Mouse (Mus musculus): ENCODE results near the gene Vmac. TPM values are rescaled to one million over a fixed set of nuclear protein-coding genes. Genes with fewer than 3 reads are reported as not detected.

Vmac gene
- 14.3 and 15.2 TPM in 2 replicates for polyA plus RNA-seq (2015; fragmentation: Nextera tagmentation; extraction: Ambion mirVana)

DNA sequence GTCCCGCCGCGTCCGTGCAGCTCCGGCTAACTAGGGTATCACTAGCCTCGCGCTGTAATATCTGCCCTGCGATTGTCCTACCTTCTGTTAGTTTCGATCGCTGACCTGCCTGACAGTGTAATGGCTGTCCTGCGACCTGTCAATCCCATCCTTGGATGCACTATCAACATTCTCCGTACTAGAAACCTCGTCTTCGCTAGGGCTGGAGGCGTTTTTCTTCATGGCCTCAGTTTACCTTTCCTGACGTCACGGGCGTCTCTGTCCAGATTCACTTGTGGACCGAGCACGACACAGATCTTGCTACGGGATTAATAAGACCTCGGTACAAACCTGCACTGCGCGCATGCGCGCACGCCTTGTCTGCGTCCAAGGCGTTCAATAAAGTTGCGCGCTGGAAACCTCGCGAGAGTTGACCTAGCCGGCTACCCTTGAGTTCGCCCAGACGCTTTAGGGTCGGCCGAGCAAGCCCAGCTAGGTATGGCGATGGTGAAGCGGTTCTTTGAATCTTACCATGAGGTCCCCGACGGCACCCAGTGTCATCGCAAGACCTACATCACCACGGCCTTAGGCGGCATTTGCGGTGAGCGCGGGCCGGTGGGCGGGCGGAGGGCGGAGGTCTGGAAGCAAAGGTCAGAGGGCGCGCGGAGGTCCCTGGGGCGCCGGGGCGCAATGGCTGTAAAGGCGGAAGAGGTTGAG lies at the start of gene Vmac, which contains the start of gene Ndufa11:
TSS of gene Vmac (minus strand) at position 660 of the 696 bp plus-strand sequence.
TSS of gene Ndufa11 (plus strand) at position 405 of the 696 bp plus-strand sequence.
- H3K27me3 ChIP-seq (replicated peaks), result no peaks in the 10 kb centered on the region
- ATAC-seq, result peak; percentile 82
- H3K9me3 ChIP-seq, result no peaks in the 10 kb centered on the region
- H3K9ac ChIP-seq, result peak within 1 kb of the TSS; percentile 80
- peak within 1 kb of the TSS; percentile 80 for H3K4me3 ChIP-seq (replicated peaks)
- peak within 1 kb of the TSS; percentile 79 for H3K4me2 ChIP-seq (replicated peaks)
- H3K27ac ChIP-seq, result peak within 1 kb of the TSS; percentile 84
- H3K4me1 ChIP-seq (replicated peaks), result peaks cover 24% of the 10 kb centered on the region
- WGBS, result under 1% methylated on average over 59 of the region's 59 CpGs
- H3K36me3 ChIP-seq, result 0 out of 2 replicates have a peak, but pooled peaks cover 5% of the 10 kb centered on the region

DNA sequence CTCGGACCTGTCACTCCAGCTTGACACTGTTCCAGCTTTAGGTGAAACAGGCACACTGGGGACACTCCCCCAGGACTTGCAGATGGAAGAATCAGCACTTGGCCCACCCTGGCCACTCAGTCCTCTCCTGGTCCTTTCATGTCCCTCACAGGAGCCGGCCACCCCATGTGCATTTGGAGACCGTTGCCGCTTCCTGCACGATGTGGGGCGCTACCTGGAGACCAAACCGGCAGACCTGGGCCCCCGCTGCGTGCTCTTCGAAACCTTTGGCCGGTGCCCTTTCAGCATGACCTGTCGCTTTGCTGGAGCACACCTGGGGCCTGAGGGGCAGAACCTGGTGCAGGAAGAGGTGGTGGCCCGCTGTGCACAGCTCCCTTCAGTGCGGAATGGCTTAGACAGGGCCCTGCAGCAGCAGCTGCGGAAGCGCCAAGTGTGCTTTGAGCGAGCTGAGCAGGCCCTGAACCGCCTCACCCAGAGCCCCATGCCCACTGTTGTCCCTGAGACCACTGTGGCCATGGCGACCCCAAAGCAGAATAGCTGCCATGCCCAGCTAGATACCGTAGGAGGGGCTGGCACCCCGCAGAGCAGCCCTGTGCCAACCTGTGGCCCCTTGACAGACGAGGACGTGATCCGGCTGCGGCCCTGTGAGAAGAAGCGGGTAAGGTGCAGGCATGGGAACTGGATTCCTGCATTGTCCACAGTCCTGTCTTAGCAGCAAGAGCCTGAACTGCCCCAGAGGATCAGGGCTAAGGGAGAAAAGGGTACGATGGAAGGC lies 49.0 kb upstream of the Vmac start:
- Histone ChIP-seq H3K4me2 (replicated peaks) (no peak overlapping the region), H3K36me3 (peaks cover 31% of the 10 kb centered on the region), H3K9ac (no peak overlapping the region), H3K27ac (no peak overlapping the region), H3K4me3 (replicated peaks) (no peak overlapping the region), H3K27me3 (replicated peaks) (no peaks in the 10 kb centered on the region), H3K9me3 (no peaks in the 10 kb centered on the region), H3K4me1 (replicated peaks) (peaks cover 20% of the 10 kb centered on the region)
- ATAC-seq, result no peak
- 95% methylated on average over 27 of the region's 27 CpGs for WGBS

- Histone ChIP-seq H3K27ac (no peak overlapping the region), H3K4me2 (replicated peaks) (peak overlapping the region; percentile 84), H3K36me3 (peaks cover 30% of the 10 kb centered on the region), H3K9ac (peak overlapping the region; percentile 84), H3K9me3 (no peaks in the 10 kb centered on the region), H3K4me1 (replicated peaks) (peaks cover 26% of the 10 kb centered on the region), H3K27me3 (replicated peaks) (0 out of 2 replicates have a peak, but pooled peaks cover under 1% of the 10 kb centered on the region), H3K4me3 (replicated peaks) (peak overlapping the region; percentile 78)
- peak; percentile 2; the same call in 1 of the 2 replicates for ATAC-seq
- WGBS, result 47% methylated on average over 12 of the region's 12 CpGs
These were observed 47.6 kb upstream of the Vmac start for GRCm38 (mm10) chr17:56765431-56765830.

DNA sequence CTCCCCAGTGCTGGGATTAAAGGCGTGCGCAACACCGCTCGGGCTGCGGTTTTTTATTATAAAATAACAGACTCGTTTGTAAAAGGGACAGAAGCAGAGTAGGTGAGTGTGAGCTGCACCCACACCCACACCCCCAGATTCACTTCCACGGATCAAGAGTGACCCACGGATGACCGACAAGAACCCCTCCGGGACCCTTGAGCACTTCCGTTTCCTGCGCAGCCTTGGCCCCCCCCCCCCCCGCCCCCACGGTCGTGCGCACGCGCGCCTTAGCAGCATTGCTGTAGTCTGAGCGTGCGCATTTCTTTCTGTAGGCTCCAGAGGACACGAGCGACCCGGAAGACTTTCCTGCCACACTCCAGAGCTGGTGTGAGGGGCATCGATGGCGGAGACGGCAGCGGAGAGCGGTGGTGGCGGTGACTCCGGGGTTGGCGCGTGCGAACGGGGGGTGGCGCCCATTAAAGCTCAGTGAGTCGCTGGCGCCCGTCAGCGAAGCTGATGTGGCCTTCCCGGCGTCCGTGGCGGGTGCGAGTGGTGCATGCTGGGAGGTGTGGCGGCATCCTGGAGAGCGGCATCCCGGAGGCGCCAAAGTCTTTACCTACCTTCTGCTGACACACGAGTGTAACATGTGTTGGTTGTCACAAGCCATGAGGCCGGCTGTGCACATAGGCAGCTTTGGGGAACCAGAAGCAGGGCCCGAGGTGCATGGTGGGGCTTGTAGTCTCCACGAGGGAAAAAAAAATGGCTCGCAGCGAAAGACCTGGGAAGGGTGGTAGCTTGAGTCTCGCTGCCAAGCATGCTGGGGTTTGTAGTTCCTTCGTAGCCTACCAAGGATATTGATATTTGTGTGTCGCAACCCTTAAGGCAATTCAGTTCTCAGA lies 46.9 kb upstream of the Vmac start, which contains the start of gene Dus3l:
TSS of gene Dus3l (plus strand) at position 284 of the 881 bp plus-strand sequence.
- peak within 1 kb of the TSS; percentile 96 for H3K27ac ChIP-seq
- 2% methylated on average over 57 of the region's 58 CpGs for WGBS
- H3K4me1 ChIP-seq (replicated peaks), result peaks cover 26% of the 10 kb centered on the region
- H3K4me2 ChIP-seq (replicated peaks), result peak within 1 kb of the TSS; percentile 84
- H3K9me3 ChIP-seq, result no peaks in the 10 kb centered on the region
- peak within 1 kb of the TSS; percentile 78 for H3K4me3 ChIP-seq (replicated peaks)
- H3K27me3 ChIP-seq (replicated peaks), result 0 out of 2 replicates have a peak, but pooled peaks cover 3% of the 10 kb centered on the region
- H3K9ac ChIP-seq, result peak within 1 kb of the TSS; percentile 84
- H3K36me3 ChIP-seq, result peaks cover 26% of the 10 kb centered on the region
- peak; percentile 84 for ATAC-seq

DNA sequence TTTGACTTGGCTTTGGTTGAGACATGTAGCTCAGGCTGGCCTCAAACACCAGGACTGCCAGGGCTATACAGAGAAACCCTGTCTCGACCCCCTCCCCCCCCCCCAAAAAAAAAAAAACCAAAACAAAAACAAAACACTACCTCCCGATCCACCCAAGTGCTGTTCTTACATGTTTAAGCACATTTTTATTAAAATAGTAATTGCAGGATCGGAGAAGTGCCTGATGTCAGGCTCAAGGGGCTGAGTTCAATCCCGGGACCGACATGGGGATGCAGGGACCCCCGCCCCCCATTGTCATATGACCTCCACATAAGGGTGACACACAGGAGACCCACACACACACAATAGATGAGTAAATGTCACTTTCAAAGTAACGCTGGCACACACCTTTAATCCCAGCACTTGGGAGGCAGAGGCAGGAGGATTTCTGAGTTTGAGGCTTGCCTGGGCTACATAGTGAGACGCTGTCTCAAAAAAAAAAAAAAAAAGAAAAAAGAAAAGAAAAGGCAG lies 46.0 kb upstream of the Vmac start:
- Histone ChIP-seq H3K27me3 (replicated peaks) (0 out of 2 replicates have a peak, but pooled peaks cover 3% of the 10 kb centered on the region), H3K9me3 (no peaks in the 10 kb centered on the region), H3K4me1 (replicated peaks) (peaks cover 29% of the 10 kb centered on the region), H3K4me3 (replicated peaks) (peak overlapping the region; percentile 78; the same call in 1 of the 2 replicates), H3K4me2 (replicated peaks) (peak overlapping the region; percentile 84), H3K27ac (peak overlapping the region; percentile 86; the same call in 1 of the 2 replicates), H3K36me3 (peaks cover 17% of the 10 kb centered on the region), H3K9ac (no peak overlapping the region)
- WGBS, result 72% methylated on average over 8 of the region's 8 CpGs
- no peak for ATAC-seq

DNA sequence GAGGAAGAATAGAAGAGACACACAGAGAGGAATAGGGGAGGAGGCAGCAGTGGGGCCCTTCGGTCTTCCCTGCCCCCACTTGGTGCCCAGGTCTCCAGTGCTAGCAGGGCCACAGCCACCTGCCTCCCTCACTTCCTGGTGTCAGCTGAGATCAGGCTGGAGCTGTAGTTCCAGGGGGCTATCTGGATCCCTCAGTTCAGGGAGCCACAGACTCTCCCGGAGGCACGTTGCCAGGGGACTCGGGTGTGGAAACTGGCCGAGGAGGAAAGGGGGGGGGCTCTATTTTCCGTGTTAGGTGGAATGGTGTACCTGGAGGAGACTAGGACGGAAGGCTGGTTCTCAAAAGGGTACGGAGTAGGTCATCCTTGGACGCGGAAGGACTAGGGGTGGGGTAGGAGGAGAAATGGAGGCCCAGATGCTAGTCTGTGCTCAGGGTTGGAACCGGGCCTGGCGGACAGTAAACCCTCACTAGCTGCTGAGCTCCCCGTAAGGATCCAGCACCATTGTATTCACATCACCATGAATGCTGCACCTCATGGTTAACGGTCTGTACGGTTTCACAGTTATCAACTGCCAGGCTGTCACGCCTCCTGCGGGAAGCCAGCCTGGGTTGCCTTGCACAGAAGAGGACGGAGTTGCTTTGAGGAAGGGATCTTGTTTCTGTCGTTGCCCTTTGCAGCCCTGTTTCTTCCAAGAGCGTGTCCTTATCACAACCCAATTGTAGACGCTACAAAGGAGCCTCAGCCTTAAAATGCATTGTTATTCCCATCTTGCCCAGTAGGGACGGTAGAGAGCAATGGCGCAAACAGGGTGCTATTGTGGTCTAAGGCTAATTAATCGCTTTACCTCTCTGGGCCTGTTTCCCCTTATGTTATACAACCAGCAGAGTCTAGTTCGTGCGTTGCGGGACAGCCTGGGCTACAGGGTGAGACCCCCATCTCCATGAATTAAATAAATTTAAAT lies 45.2 kb upstream of the Vmac start:
- H3K9ac ChIP-seq, result 0 out of 2 replicates have a peak overlapping the region, but pooled peaks have one; percentile 2
- peaks cover 32% of the 10 kb centered on the region for H3K4me1 ChIP-seq (replicated peaks)
- 0 out of 2 replicates have a peak, but pooled peaks cover 3% of the 10 kb centered on the region for H3K27me3 ChIP-seq (replicated peaks)
- H3K36me3 ChIP-seq, result peaks cover 11% of the 10 kb centered on the region
- peak overlapping the region; percentile 86 for H3K27ac ChIP-seq
- WGBS, result 43% methylated on average over 27 of the region's 27 CpGs
- no peak overlapping the region for H3K4me3 ChIP-seq (replicated peaks)
- peak overlapping the region; percentile 84 for H3K4me2 ChIP-seq (replicated peaks)
- no peaks in the 10 kb centered on the region for H3K9me3 ChIP-seq
- ATAC-seq, result no peak

DNA sequence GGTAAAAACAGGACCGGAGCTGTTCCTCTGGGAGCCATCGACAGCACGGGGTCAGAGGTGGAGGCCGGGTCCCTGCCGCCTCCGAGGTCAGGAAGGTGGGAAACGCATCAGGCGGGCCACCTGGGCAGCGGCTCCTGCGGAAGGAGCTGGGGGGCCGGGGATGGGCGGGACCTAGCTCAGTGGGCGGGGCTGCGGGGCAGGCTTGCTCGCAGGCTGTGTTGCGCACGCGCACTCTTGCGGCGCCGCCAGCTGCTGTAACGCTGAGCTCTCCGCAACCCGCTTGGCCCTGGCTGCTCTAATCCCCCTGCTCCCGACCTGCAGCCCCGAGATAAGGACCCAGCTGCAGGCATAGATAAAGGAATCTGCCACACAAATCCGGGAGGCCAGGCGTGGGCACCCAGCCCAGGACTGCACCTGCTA lies 44.2 kb upstream of the Vmac start:
- Histone ChIP-seq H3K9me3 (no peaks in the 10 kb centered on the region), H3K4me2 (replicated peaks) (peak overlapping the region; percentile 84), H3K4me1 (replicated peaks) (peaks cover 41% of the 10 kb centered on the region)

DNA sequence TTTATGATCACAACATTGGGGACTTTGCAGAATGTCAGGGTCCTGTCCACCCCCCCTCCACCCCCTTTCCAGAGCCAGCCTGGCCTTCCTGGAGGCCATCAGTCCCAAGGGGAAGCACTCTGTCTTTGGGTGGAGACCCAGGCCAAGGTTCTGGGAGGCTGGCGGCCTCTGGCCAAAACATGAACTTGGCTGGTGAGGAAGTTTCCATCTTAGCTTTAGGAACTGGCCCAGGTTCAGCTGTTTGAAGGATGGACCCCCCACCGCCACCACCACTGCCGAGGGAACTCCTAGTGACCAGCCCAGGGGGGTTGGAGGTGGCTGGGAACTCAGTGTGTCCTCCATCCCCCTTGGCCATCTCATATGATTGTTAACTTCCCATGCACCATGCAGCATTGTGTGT lies 43.3 kb upstream of the Vmac start:
- H3K36me3 ChIP-seq, result no peaks in the 10 kb centered on the region
- H3K27ac ChIP-seq, result no peak overlapping the region
- no peak overlapping the region; the same call in 1 of the 2 replicates for H3K4me2 ChIP-seq (replicated peaks)
- no peak overlapping the region for H3K9ac ChIP-seq
- 47% methylated on average over 3 of the region's 3 CpGs for WGBS
- H3K4me1 ChIP-seq (replicated peaks), result peaks cover 45% of the 10 kb centered on the region
- H3K27me3 ChIP-seq (replicated peaks), result peaks cover 9% of the 10 kb centered on the region
- H3K9me3 ChIP-seq, result no peaks in the 10 kb centered on the region
- H3K4me3 ChIP-seq (replicated peaks), result no peak overlapping the region
- no peak for ATAC-seq

More for the DNA sequence above, 44.2 kb upstream of the Vmac start:
- peak; percentile 48 for ATAC-seq
- WGBS, result 0% methylated on average over 28 of the region's 28 CpGs
- peaks cover 4% of the 10 kb centered on the region; the same call in 1 of the 2 replicates for H3K36me3 ChIP-seq
- peak overlapping the region; percentile 86 for H3K27ac ChIP-seq
- H3K27me3 ChIP-seq (replicated peaks), result peaks cover 3% of the 10 kb centered on the region; the same call in 1 of the 2 replicates
- H3K4me3 ChIP-seq (replicated peaks), result peak overlapping the region; percentile 46
- peak overlapping the region; percentile 54 for H3K9ac ChIP-seq

DNA sequence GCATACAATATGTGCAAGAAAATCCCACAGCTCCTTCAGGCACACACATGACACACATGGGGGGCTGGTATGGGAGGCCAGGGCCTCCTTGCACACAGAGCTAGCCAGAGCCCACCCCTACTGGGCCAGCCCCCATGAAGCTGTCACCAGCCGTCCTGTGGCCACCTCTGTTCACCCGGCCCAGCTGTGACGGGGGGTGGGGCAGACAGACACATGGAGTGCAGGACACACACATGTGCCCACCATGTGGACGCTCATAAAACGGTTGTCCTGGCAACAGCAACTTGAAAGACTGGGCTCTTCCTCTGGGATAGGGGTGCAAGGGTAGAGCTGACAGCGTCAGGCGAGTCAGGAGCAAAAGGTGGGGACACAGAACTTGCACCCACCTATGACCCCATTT lies 41.4 kb upstream of the Vmac start:
- no peak for ATAC-seq
- Histone ChIP-seq H3K4me3 (replicated peaks) (no peak overlapping the region), H3K36me3 (no peaks in the 10 kb centered on the region), H3K9ac (no peak overlapping the region), H3K27ac (no peak overlapping the region), H3K4me2 (replicated peaks) (no peak overlapping the region), H3K27me3 (replicated peaks) (peaks cover 21% of the 10 kb centered on the region), H3K4me1 (replicated peaks) (peaks cover 48% of the 10 kb centered on the region), H3K9me3 (no peaks in the 10 kb centered on the region)
- 51% methylated on average over 7 of the region's 7 CpGs for WGBS

GRCm38 (mm10) chr17:56758132-56758531 lies 40.3 kb upstream of the Vmac start:
- peak; percentile 4; the same call in 1 of the 2 replicates for ATAC-seq
- Histone ChIP-seq H3K9me3 (no peaks in the 10 kb centered on the region), H3K36me3 (no peaks in the 10 kb centered on the region), H3K4me3 (replicated peaks) (no peak overlapping the region), H3K4me2 (replicated peaks) (peak overlapping the region; percentile 100), H3K27me3 (replicated peaks) (peaks cover 32% of the 10 kb centered on the region), H3K4me1 (replicated peaks) (peaks cover 53% of the 10 kb centered on the region), H3K27ac (0 out of 2 replicates have a peak overlapping the region, but pooled peaks have one; percentile 32), H3K9ac (no peak overlapping the region)
- 6% methylated on average over 12 of the region's 12 CpGs for WGBS
